Mouse (Mus musculus) spleen, adult 2 months (tissue): Measurements from ENCODE around the gene Rab3gap2. TPM values are rescaled to one million over a fixed set of nuclear protein-coding genes. Genes with fewer than 3 reads are reported as not detected.

Source experiments
- DNase-seq, 2 experiments: peaks; one replicate each; pipeline versions ENCODE4 v3.0.0 to v3.0.0-alpha.2; 2012 to 2021; ENCODE audit warnings: low spot score in 2 of 2, low read depth in 1 of 2
- H3K27ac ChIP-seq: fragments of 200-500 bp; 2 replicates; pipeline ENCODE4 v1.5.1; 2012; ENCODE audit warnings: low read length, inconsistent platforms; ENCODE audit not compliant: insufficient read depth
- H3K27me3 ChIP-seq: fragments of 200-500 bp; 2 replicates; pipeline ENCODE4 v1.6.1; 2012; ENCODE audit warnings: mild to moderate bottlenecking, moderate library complexity, low read length, inconsistent platforms; ENCODE audit not compliant: control insufficient read depth, insufficient read depth
- H3K36me3 ChIP-seq: fragments of 200-500 bp; 2 replicates; pipeline ENCODE4 v1.6.1; 2012; ENCODE audit warnings: mild to moderate bottlenecking, low read length, inconsistent platforms; ENCODE audit not compliant: control insufficient read depth, insufficient read depth
- H3K4me1 ChIP-seq: fragments of 200-500 bp; 2 replicates; pipeline ENCODE4 v1.6.1; 2011; ENCODE audit warnings: inconsistent platforms; ENCODE audit not compliant: control insufficient read depth, insufficient read depth, insufficient read length
- H3K4me3 ChIP-seq: fragments of 200-500 bp; 2 replicates; pipeline ENCODE4 v1.5.1; 2011; ENCODE audit warnings: mild to moderate bottlenecking, inconsistent platforms; ENCODE audit not compliant: insufficient read depth, insufficient read length; ENCODE audit errors: extremely low read depth
- CTCF ChIP-seq: fragments of 200-500 bp; IDR thresholded peaks from 2 replicates; pipeline ENCODE4 v1.5.1; 2011; ENCODE audit warnings: mild to moderate bottlenecking, inconsistent platforms; ENCODE audit not compliant: insufficient read depth, insufficient read length, insufficient replicate concordance; ENCODE audit errors: extremely low read depth
- POLR2A ChIP-seq: fragments of 200-500 bp; IDR thresholded peaks from 2 replicates; pipeline ENCODE4 v1.6.1; 2011; ENCODE audit warnings: low read depth, low read length, inconsistent platforms
- WGBS: fragments of 180-500 bp; shearing (Covaris S2); methylation state at CpG from one replicate; pipeline ENCODE4 v1.1.7; 2018; 5-methylcytosine and 5-hydroxymethylcytosine counted together
- polyA plus RNA-seq: library from polyadenylated mRNA; depleted of rRNA; stranded (reverse); fragments of >200 nt; gene quantifications from 2 replicates; pipeline ENCODE4 v1.2.3, GENCODE M21; 2012

Gene Rab3gap2
- polyA plus RNA-seq, 1 experiment: 17.1 TPM

- TF ChIP-seq CTCF (no peak), POLR2A (no peak)
- no peak for DNase-seq
- no peak overlapping the region for H3K27ac ChIP-seq
- H3K27me3 ChIP-seq: no peaks in the 10 kb centered on the region
- H3K4me3 ChIP-seq: no peak overlapping the region
- H3K36me3 ChIP-seq: peaks cover 2% of the 10 kb centered on the region; the same call in 1 of the 2 replicates
- no peaks in the 10 kb centered on the region for H3K4me1 ChIP-seq
- 80% methylated on average over 2 of the region's 2 CpGs for WGBS
Measured at GRCm38 (mm10) chr1:185216762-185217161, 12.8 kb downstream of the Rab3gap2 start.

GRCm38 (mm10) chr1:185217966-185218365, 14.0 kb downstream of the Rab3gap2 start:
- Histone ChIP-seq H3K27me3 (no peaks in the 10 kb centered on the region), H3K36me3 (peaks cover 9% of the 10 kb centered on the region), H3K4me1 (no peaks in the 10 kb centered on the region), H3K4me3 (no peak overlapping the region), H3K27ac (no peak overlapping the region)
- WGBS: 84% methylated on average over 5 of the region's 5 CpGs
- DNase-seq: no peak
- TF ChIP-seq CTCF (no peak), POLR2A (no peak)

GRCm38 (mm10) chr1:185226889-185227288, 23.0 kb downstream of the Rab3gap2 start:
- Histone ChIP-seq H3K4me3 (no peak overlapping the region), H3K27ac (no peak overlapping the region), H3K36me3 (peaks cover 17% of the 10 kb centered on the region), H3K27me3 (no peaks in the 10 kb centered on the region), H3K4me1 (no peaks in the 10 kb centered on the region)
- no peak for TF ChIP-seq POLR2A
- TF ChIP-seq CTCF: no peak
- 91% methylated on average over 6 of the region's 6 CpGs for WGBS
- no peak for DNase-seq

- no peak overlapping the region for H3K27ac ChIP-seq
Measured at GRCm38 (mm10) chr1:185227766-185228165, 23.8 kb downstream of the Rab3gap2 start.

GRCm38 (mm10) chr1:185229406-185230201, 25.7 kb downstream of the Rab3gap2 start:
- Histone ChIP-seq H3K4me1 (no peaks in the 10 kb centered on the region), H3K27me3 (no peaks in the 10 kb centered on the region), H3K36me3 (peaks cover 11% of the 10 kb centered on the region), H3K27ac (no peak overlapping the region; the same call in 1 of the 2 replicates), H3K4me3 (no peak overlapping the region)
- TF ChIP-seq CTCF (no peak), POLR2A (no peak)
- 70% methylated on average over 7 of the region's 7 CpGs for WGBS
- DNase-seq: no peak

More at GRCm38 (mm10) chr1:185227766-185228165, 23.8 kb downstream of the Rab3gap2 start:
- no peaks in the 10 kb centered on the region for H3K27me3 ChIP-seq
- WGBS: 94% methylated on average over 7 of the region's 7 CpGs
- H3K4me3 ChIP-seq: no peak overlapping the region
- H3K36me3 ChIP-seq: peaks cover 14% of the 10 kb centered on the region
- DNase-seq: no peak
- H3K4me1 ChIP-seq: no peaks in the 10 kb centered on the region
- TF ChIP-seq CTCF (no peak), POLR2A (no peak)

GRCm38 (mm10) chr1:185235837-185236236, 31.9 kb downstream of the Rab3gap2 start:
- Histone ChIP-seq H3K27me3 (no peaks in the 10 kb centered on the region), H3K36me3 (peaks cover 32% of the 10 kb centered on the region), H3K4me3 (no peak overlapping the region), H3K27ac (no peak overlapping the region), H3K4me1 (no peaks in the 10 kb centered on the region)
- TF ChIP-seq POLR2A (no peak), CTCF (no peak)
- DNase-seq: no peak
- 86% methylated on average over 5 of the region's 5 CpGs for WGBS

GRCm38 (mm10) chr1:185236530-185236929, 32.6 kb downstream of the Rab3gap2 start:
- TF ChIP-seq POLR2A (no peak), CTCF (no peak)
- Histone ChIP-seq H3K4me3 (no peak overlapping the region), H3K4me1 (no peaks in the 10 kb centered on the region), H3K36me3 (peaks cover 36% of the 10 kb centered on the region), H3K27ac (no peak overlapping the region), H3K27me3 (no peaks in the 10 kb centered on the region)
- 91% methylated on average over 4 of the region's 4 CpGs for WGBS
- DNase-seq: no peak
